Mouse (Mus musculus) small intestine, adult 2 months (tissue): Measurements from ENCODE around the gene Golga7b.

Source experiments
- CTCF ChIP-seq: fragments of 200-500 bp; IDR thresholded peaks from 2 replicates; pipeline ENCODE4 v1.5.1; 2012; ENCODE audit warnings: low read depth, mild to moderate bottlenecking, control low read depth, inconsistent platforms, low read length, moderate library complexity, mixed read lengths; ENCODE audit not compliant: insufficient replicate concordance, insufficient read length; ENCODE audit errors: extremely low read depth
- POLR2A ChIP-seq: fragments of 200-500 bp; IDR thresholded peaks from 2 replicates; pipeline ENCODE4 v1.6.1; 2012; ENCODE audit warnings: low read depth, mild to moderate bottlenecking, control low read depth, inconsistent platforms, low read length, moderate library complexity

DNA sequence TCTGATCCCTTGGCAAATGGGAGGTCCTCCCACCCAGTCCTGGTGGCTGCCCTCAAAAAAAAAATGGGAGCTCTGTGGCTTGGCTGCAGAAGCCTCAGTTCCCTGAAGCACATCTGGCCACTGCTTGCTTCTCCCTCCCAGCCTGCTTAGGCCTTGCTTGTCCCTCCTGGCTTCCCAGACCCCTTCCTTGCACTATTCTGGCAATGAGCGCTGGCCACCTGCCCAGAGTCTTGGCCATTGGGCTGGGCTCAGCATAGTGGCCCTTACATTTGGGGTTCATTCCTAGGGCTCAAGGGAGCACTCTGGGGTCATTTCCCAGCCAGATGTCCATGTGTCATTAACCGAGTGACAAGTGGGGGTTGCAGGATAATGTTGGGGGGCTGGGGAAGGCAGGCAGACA lies 69.2 kb downstream of the Golga7b start:
- no peak for TF ChIP-seq CTCF
- no peak for TF ChIP-seq POLR2A
